Mouse (Mus musculus) embryo, embryonic 11.5 days (tissue): ENCODE measurements around the gene Tubb5.

Experiments used
- DNase-seq: peaks from one replicate; pipeline ENCODE4 v3.0.0-alpha.2; 2012; ENCODE audit warnings: low read depth, low spot score

Tubb5 gene

GRCm38 (mm10) chr17:35825109-35825850, 12.8 kb downstream of the Tubb5 start:
- no peak for DNase-seq

- no peak for DNase-seq
These were observed 13.7 kb downstream of the Tubb5 start for GRCm38 (mm10) chr17:35824402-35824801.

GRCm38 (mm10) chr17:35822964-35823937, 14.9 kb downstream of the Tubb5 start, which contains the start of gene Flot1:
TSS of gene Flot1 (plus strand) at chr17:35823230.
- DNase-seq: peak; percentile 79

GRCm38 (mm10) chr17:35822564-35822963, 15.5 kb downstream of the Tubb5 start:
- DNase-seq: no peak

GRCm38 (mm10) chr17:35821439-35822430, 16.4 kb downstream of the Tubb5 start, which contains the start of gene Ier3:
TSS of gene Ier3 (plus strand) at chr17:35821684.
- no peak for DNase-seq

GRCm38 (mm10) chr17:35820111-35820510, 18.0 kb downstream of the Tubb5 start:
- DNase-seq: no peak

- DNase-seq: no peak
These were observed 20.9 kb downstream of the Tubb5 start for GRCm38 (mm10) chr17:35817226-35817625.

- no peak for DNase-seq
These were observed 21.4 kb downstream of the Tubb5 start for GRCm38 (mm10) chr17:35816686-35817085.

GRCm38 (mm10) chr17:35815836-35816235, 22.3 kb downstream of the Tubb5 start:
- no peak for DNase-seq

- no peak for DNase-seq
These were observed 23.4 kb downstream of the Tubb5 start for GRCm38 (mm10) chr17:35814678-35815077.

GRCm38 (mm10) chr17:35813653-35814052, 24.5 kb downstream of the Tubb5 start:
- no peak for DNase-seq

GRCm38 (mm10) chr17:35813245-35813647, 24.9 kb downstream of the Tubb5 start:
- no peak for DNase-seq

- DNase-seq: no peak
These were observed 25.4 kb downstream of the Tubb5 start for GRCm38 (mm10) chr17:35812736-35813135.

- DNase-seq: no peak
These were observed 25.8 kb downstream of the Tubb5 start for GRCm38 (mm10) chr17:35812307-35812706.

- no peak for DNase-seq
These were observed 27.0 kb downstream of the Tubb5 start for GRCm38 (mm10) chr17:35810900-35811648.

GRCm38 (mm10) chr17:35809395-35809794, 28.7 kb downstream of the Tubb5 start:
- DNase-seq: no peak

- DNase-seq: no peak
These were observed 30.0 kb downstream of the Tubb5 start for GRCm38 (mm10) chr17:35808073-35808472.

- DNase-seq: no peak
These were observed 34.2 kb downstream of the Tubb5 start for GRCm38 (mm10) chr17:35803858-35804399.

- DNase-seq: no peak
These were observed 35.1 kb downstream of the Tubb5 start for GRCm38 (mm10) chr17:35803020-35803419.

- no peak for DNase-seq
These were observed 37.2 kb downstream of the Tubb5 start for GRCm38 (mm10) chr17:35800905-35801304.
